Mouse (Mus musculus) liver, postnatal 0 days (tissue): ENCODE results near the gene Tcn2. TPM values are rescaled to one million over a fixed set of nuclear protein-coding genes. Genes with fewer than 3 reads are reported as not detected.

Experiments
- ATAC-seq: fragments of 200-750 bp; cut with Nextera tagmentation; 2 replicates; pipeline ENCODE4 v1.8.0; 2017; ENCODE audit warnings: mild to moderate bottlenecking, moderate library complexity
- DNase-seq: peaks from one replicate; pipeline ENCODE4 v3.0.0-alpha.2; 2016
- H3K27ac ChIP-seq: fragments of 300-500 bp; sonication (generic); 2 replicates; pipeline ENCODE4 v1.5.1; 2014; ENCODE audit warnings: antibody characterized with exemption, moderate library complexity, mild to moderate bottlenecking, low read depth
- H3K27me3 ChIP-seq: fragments of 300-500 bp; sonication (generic); 2 replicates; pipeline ENCODE4 v1.6.1; 2014; ENCODE audit warnings: low read length, control low read depth, mixed read lengths; ENCODE audit not compliant: insufficient read depth
- H3K36me3 ChIP-seq: fragments of 300-500 bp; sonication (generic); replicated peaks from 2 replicates; pipeline ENCODE4 v1.6.1; 2014; ENCODE audit warnings: mild to moderate bottlenecking, control low read depth, low read length, moderate library complexity, mixed read lengths; ENCODE audit not compliant: insufficient read depth
- H3K4me1 ChIP-seq: fragments of 300-500 bp; sonication (generic); 2 replicates; pipeline ENCODE4 v1.6.1; 2014; ENCODE audit warnings: antibody characterized with exemption, mild to moderate bottlenecking, control low read depth; ENCODE audit not compliant: insufficient read depth
- H3K4me2 ChIP-seq: fragments of 300-500 bp; sonication (generic); 2 replicates; pipeline ENCODE4 v1.6.1; 2014; ENCODE audit warnings: low read depth, mild to moderate bottlenecking, low read length, moderate library complexity, mixed read lengths
- H3K4me3 ChIP-seq: fragments of 300-500 bp; sonication (generic); 2 replicates; pipeline ENCODE4 v1.5.1; 2014; ENCODE audit warnings: low read depth, low read length
- H3K9ac ChIP-seq: fragments of 300-500 bp; sonication (generic); replicated peaks from 2 replicates; pipeline ENCODE4 v1.6.1; 2014; ENCODE audit warnings: mild to moderate bottlenecking, moderate library complexity
- H3K9me3 ChIP-seq: fragments of 300-500 bp; sonication (generic); 2 replicates; pipeline ENCODE4 v1.6.1; 2016; ENCODE audit warnings: mild to moderate bottlenecking, control low read depth, low read length, mixed read lengths
- CTCF ChIP-seq: sonication (generic); IDR thresholded peaks from 2 replicates; pipeline ENCODE4 v1.5.1; 2016; ENCODE audit warnings: antibody characterized with exemption, low read depth
- EP300 ChIP-seq: IDR thresholded peaks from 2 replicates; pipeline ENCODE4 v1.6.1; 2016; ENCODE audit warnings: antibody characterized with exemption, low read depth, mild to moderate bottlenecking
- WGBS: fragments of 180-500 bp; shearing (Covaris S2); extraction: QIAGEN DNeasy Blood & Tissue Kit; methylation state at CpG from one replicate; pipeline ENCODE4 v1.1.7; 2014; ENCODE audit not compliant: insufficient replicate concordance; 5-methylcytosine and 5-hydroxymethylcytosine counted together
- polyA plus RNA-seq: library from polyadenylated mRNA; unstranded; fragments of >200 nt; fragmentation: Nextera tagmentation; extraction: Ambion mirVana; gene quantifications from 2 replicates; pipeline ENCODE4 v1.2.1, GENCODE M21; 2015

The Tcn2 gene
- polyA plus RNA-seq, 1 experiment from 2014 or later = 61.3 TPM

DNA sequence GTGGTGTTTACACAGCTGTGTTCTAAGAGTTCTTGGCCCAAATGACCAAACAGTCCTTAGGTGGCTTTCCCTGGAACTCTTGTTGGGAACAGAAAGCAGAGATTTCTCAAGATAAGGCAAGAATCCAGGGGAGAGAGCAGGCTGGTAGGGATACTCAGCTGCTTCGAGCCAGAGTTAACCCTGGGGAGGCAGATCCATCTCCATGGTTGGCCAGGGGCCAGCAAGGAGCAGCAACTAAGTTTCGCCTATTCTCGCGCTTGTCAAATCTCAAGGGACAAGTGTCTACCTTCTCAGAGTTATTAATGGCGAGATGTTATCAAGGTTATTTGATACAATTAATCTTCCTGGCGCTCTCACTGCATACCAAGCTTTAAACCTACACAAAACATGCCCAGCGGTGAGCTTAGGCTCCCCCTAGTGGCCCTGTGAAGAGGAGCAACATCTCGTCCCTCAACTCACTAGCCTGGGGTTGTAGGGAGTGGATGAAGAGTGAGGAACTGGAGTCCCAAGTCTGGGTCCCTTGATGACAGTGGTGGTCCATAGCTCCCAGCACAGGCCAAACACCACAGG, 10.6 kb downstream of the Tcn2 start:
- no peaks in the 10 kb centered on the region for H3K9me3 ChIP-seq
- H3K36me3 ChIP-seq = peaks cover 40% of the 10 kb centered on the region
- H3K4me2 ChIP-seq = no peak overlapping the region
- H3K27ac ChIP-seq = no peak overlapping the region
- no peak overlapping the region for H3K4me3 ChIP-seq
- no peaks in the 10 kb centered on the region for H3K4me1 ChIP-seq
- no peak for ATAC-seq
- peak; percentile 45 for DNase-seq
- H3K9ac ChIP-seq = no peak overlapping the region
- peak; percentile 81 for TF ChIP-seq CTCF
- no peak for TF ChIP-seq EP300
- no peaks in the 10 kb centered on the region for H3K27me3 ChIP-seq
- WGBS = 33% methylated on average over 8 of the region's 8 CpGs

DNA sequence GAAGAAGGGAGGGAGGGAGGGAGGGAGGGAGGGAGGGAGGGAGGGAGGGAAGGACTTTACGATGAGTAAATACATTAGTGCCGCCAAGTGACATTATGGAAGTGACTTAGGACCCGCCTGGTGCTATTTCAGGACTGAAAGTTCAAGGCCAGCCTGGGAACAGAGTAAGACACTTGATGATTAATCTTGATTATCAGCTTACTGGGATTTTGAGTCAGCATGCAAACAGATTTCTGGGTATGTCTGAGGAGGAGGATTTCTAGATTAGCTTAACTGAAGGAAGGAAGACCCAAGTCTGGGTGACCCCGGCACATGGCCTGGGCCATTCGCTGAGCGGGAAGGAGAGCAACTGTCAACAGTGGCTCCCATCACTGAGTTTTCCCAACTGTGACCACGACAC, 11.5 kb downstream of the Tcn2 start:
- Histone ChIP-seq H3K4me2 (no peak overlapping the region), H3K4me3 (no peak overlapping the region), H3K9ac (no peak overlapping the region), H3K27ac (no peak overlapping the region), H3K4me1 (no peaks in the 10 kb centered on the region), H3K36me3 (peaks cover 32% of the 10 kb centered on the region), H3K27me3 (no peaks in the 10 kb centered on the region), H3K9me3 (no peaks in the 10 kb centered on the region)
- WGBS = 79% methylated on average over 7 of the region's 7 CpGs
- no peak for TF ChIP-seq CTCF
- TF ChIP-seq EP300 = no peak
- DNase-seq (no peak), ATAC-seq (no peak)

DNA sequence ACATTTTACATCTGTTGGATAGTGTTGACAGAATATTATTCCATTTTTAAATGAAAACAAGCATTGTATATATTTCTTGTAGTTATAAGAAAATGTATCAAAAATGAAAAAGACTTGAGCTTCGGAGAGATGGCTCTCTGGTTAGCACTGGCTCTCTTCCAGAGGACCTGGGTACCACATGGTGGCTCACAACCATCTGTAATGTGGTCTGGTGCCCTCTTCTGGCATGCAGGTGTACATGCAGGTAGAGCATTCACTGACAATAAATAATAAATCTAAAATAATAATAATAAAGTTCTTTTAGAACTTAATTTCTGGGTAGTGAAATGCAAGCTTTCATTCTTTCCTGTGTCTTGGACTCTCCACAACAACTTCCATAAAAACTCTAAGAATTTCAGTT, 13.2 kb downstream of the Tcn2 start:
- TF ChIP-seq EP300 (no peak), CTCF (peak; percentile 56)
- ATAC-seq (no peak), DNase-seq (no peak)
- H3K9me3 ChIP-seq = no peaks in the 10 kb centered on the region
- H3K27me3 ChIP-seq = peaks cover 7% of the 10 kb centered on the region
- peaks cover 21% of the 10 kb centered on the region for H3K36me3 ChIP-seq
- WGBS = 48% methylated on average over 1 of the region's 1 CpGs
- H3K4me1 ChIP-seq = peaks cover 7% of the 10 kb centered on the region
- H3K4me2 ChIP-seq = no peak overlapping the region
- H3K27ac ChIP-seq = no peak overlapping the region
- H3K4me3 ChIP-seq = no peak overlapping the region
- no peak overlapping the region for H3K9ac ChIP-seq

DNA sequence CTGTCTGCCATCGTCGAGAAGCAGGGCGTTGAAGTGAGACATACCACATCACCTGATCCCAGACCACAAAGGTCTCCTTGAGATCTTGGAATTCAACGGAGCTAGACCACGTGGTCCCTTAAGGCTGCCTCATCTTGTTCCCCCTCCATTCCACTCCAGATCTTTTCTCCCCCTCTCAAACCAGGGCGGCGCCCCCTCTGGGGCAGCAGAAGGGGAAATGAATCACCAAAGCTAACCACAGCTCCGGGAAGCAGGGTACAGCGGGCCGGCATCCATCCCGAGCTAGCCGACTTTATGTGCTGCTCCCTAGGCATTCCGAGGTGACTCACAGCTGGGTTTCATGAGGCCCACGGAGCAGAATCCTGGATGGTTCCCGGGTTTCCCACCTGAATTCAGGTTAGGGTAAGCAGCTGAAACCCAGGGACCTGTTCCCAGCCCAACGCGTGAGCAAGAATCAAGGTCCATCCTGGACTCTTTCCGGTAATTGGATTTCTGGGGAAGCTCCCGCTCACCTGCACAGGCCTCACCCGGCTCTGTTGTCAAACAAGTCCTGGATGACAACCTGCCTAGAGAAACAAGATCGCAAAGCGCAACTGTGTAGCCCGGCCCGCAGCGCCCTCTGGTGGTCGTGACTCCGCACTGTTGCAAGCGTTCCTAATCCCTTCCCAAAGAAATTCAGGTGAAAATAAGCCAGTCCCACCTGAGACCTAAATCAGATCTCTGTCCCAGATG, 17.7 kb downstream of the Tcn2 start, which contains the start of gene Slc35e4:
Slc35e4 (minus strand) TSS at position 556 of the 732 bp plus-strand sequence.
- 0 out of 2 replicates have a peak within 1 kb of the TSS, but pooled peaks have one; percentile 39 for H3K27ac ChIP-seq

DNA sequence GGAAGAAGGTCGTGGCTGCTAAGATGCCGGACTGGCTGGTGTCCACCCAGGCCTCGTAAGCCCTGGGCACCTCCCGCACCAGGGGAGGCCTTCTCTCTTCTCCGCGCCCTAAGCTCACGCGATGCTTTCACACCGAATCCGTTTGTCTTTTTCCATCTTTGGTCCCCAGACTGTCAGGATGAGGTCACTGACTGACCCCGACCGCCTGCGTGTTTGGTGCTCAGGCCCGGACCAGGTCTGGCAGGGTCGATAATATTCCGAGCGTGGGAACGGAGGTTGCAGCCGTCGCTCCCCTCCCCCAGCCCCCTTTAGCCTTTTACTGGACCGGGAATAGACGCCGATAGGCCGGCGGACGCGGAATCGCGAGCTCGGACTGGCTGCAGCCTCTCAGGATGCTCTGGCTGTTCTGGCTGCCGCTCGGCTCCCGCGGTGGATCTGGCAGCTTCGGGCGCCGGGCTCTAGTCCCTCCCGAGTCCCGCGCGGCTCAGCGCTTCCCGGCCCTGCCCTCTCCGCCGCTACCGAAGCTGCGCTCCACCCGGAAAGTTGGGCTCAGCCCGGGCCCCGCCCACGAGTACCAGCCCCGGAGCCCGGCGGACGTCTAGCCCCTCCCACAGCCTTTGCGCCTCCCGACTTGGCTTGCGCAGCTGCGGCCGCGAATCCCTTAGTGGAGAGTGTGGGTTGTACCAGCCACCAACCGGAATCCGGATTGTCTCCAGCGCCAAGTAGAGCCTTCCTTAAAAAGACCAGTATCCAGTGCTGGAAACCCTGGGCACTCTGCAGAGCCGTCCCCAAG, 18.4 kb downstream of the Tcn2 start:
- Histone ChIP-seq H3K27me3 (peaks cover 26% of the 10 kb centered on the region), H3K4me1 (peaks cover 17% of the 10 kb centered on the region), H3K9me3 (no peaks in the 10 kb centered on the region), H3K4me3 (peak overlapping the region; percentile 59), H3K36me3 (no peaks in the 10 kb centered on the region), H3K27ac (0 out of 2 replicates have a peak overlapping the region, but pooled peaks have one; percentile 22), H3K4me2 (peak overlapping the region; percentile 84), H3K9ac (peak overlapping the region; percentile 41)
- TF ChIP-seq CTCF = no peak
- no peak for TF ChIP-seq EP300
- under 1% methylated on average over 65 of the region's 65 CpGs for WGBS
- ATAC-seq (peak; percentile 71), DNase-seq (peak; percentile 81)

More for the DNA sequence above, 17.7 kb downstream of the Tcn2 start, which contains the start of gene Slc35e4:
- WGBS = 1% methylated on average over 28 of the region's 28 CpGs
- H3K9ac ChIP-seq = peak within 1 kb of the TSS; percentile 41
- peaks cover 17% of the 10 kb centered on the region for H3K4me1 ChIP-seq
- TF ChIP-seq EP300 = no peak
- peak; percentile 90 for TF ChIP-seq CTCF
- peak within 1 kb of the TSS; percentile 59 for H3K4me3 ChIP-seq
- peak; percentile 72 for ATAC-seq
- peak; percentile 85 for DNase-seq
- peak within 1 kb of the TSS; percentile 84 for H3K4me2 ChIP-seq
- no peaks in the 10 kb centered on the region for H3K9me3 ChIP-seq
- H3K27me3 ChIP-seq = peaks cover 26% of the 10 kb centered on the region
- 0 out of 2 replicates have a peak, but pooled peaks cover 4% of the 10 kb centered on the region for H3K36me3 ChIP-seq

DNA sequence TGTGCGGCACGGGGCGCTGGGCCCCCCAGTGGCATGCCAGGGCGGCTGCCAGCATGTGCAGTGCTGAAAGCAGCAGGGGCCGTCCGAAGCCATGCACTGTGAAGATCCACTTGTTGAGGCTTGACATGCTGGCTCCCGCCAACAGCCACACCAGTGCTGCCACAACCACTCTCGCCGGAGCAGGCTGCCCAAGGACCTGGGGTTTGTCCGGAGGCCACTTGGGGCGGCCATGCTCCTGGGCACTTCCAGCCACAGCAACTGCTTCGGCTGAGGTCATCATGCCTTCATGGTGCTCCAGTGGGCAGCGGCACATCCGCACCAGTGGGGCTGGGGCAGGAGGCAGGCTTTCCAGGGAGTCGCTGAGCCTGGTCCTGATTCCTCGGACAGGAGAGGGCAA, 19.1 kb downstream of the Tcn2 start:
- no peak for ATAC-seq

More for the DNA sequence above, 19.1 kb downstream of the Tcn2 start:
- H3K27me3 ChIP-seq = peaks cover 26% of the 10 kb centered on the region
- WGBS = 9% methylated on average over 16 of the region's 16 CpGs
- peak overlapping the region; percentile 59 for H3K4me3 ChIP-seq
- H3K4me2 ChIP-seq = peak overlapping the region; percentile 84
- DNase-seq = no peak
- no peaks in the 10 kb centered on the region for H3K36me3 ChIP-seq
- peak overlapping the region; percentile 41 for H3K9ac ChIP-seq
- H3K27ac ChIP-seq = no peak overlapping the region
- TF ChIP-seq CTCF (peak; percentile 14; the same call in 1 of the 2 replicates), EP300 (no peak)
- H3K4me1 ChIP-seq = peaks cover 17% of the 10 kb centered on the region
- no peaks in the 10 kb centered on the region for H3K9me3 ChIP-seq
